ENCODE assay signal across 8 mouse cellular contexts in genomic region chr12:84175659-84176061, GRCm38 (mm10). TPM values are rescaled to one million over a fixed set of nuclear protein-coding genes. Genes with fewer than 3 reads are reported as not detected.
DNase-seq lines count a peak whose midpoint lies in the region; ATAC-seq and TF ChIP-seq lines count a peak whose summit lies in the region.

No protein-coding gene starts in this region.

- DNase-seq in G1E (ENCODE audit: low spot score): peak; percentile 97
- DNase-seq in cerebellum, adult 11-12 months: peak; percentile 85
- peak; percentile 87 for DNase-seq in heart, postnatal 4 days
- peak; percentile 74 to 82 for DNase-seq in layer of hippocampus, postnatal 10 days (ENCODE audit: low spot score in 2 of 2)
- DNase-seq in lung, postnatal 0 days (ENCODE audit: low spot score): peak; percentile 96
- DNase-seq in ovary, postnatal 10 days (ENCODE audit: low spot score): peak; percentile 66
- peak; percentile 66 to 71 for DNase-seq in thymus, postnatal 10 days (ENCODE audit: low spot score in 2 of 2)

- H3K4me2 ChIP-seq in forebrain, embryonic 16.5 days (ENCODE audit: low read length): peak overlapping the region; percentile 71
- peak overlapping the region; percentile 50 for H3K4me2 ChIP-seq in lung, postnatal 0 days (replicated peaks; ENCODE audit: low read depth, low read length)

- peaks cover 85% of the 10 kb centered on the region for H3K36me3 ChIP-seq in G1E (replicated peaks)
- 0 out of 2 replicates have a peak, but pooled peaks cover 3% of the 10 kb centered on the region for H3K36me3 ChIP-seq in forebrain, embryonic 16.5 days (ENCODE audit: control insufficient read depth, insufficient read depth)
- peaks cover 26% of the 10 kb centered on the region for H3K36me3 ChIP-seq in lung, postnatal 0 days (ENCODE audit: insufficient read depth, low read length)

- ATAC-seq in G1E (ENCODE audit: extremely low read depth, insufficient number of reproducible peaks, low FRiP score, poor library complexity, severe bottlenecking): peak; percentile 72
- peak; percentile 90 for ATAC-seq in forebrain, embryonic 16.5 days
- peak; percentile 84 for ATAC-seq in lung, postnatal 0 days

- H3K4me3 ChIP-seq in G1E (ENCODE audit: low read depth, low read length): peak overlapping the region; percentile 70
- peak overlapping the region; percentile 51 for H3K4me3 ChIP-seq in forebrain, embryonic 16.5 days (replicated peaks; ENCODE audit: low read length)
- peak overlapping the region; percentile 10 for H3K4me3 ChIP-seq in lung, postnatal 0 days (ENCODE audit: low read depth, low read length)

- WGBS in forebrain, embryonic 16.5 days: under 1% methylated on average over 20 of the region's 20 CpGs
- under 1% methylated on average over 20 of the region's 20 CpGs for WGBS in lung, postnatal 0 days

- H3K27ac ChIP-seq in forebrain, embryonic 16.5 days (ENCODE audit: low read length): peak overlapping the region; percentile 95
- H3K27ac ChIP-seq in lung, postnatal 0 days (ENCODE audit: low read length): peak overlapping the region; percentile 89

- peaks cover 97% of the 10 kb centered on the region for H3K4me1 ChIP-seq in G1E (ENCODE audit: insufficient read depth, low read depth, low read length)
- peaks cover 34% of the 10 kb centered on the region for H3K4me1 ChIP-seq in forebrain, embryonic 16.5 days (replicated peaks; ENCODE audit: control insufficient read depth, insufficient read depth, low read length)
- peaks cover 72% of the 10 kb centered on the region for H3K4me1 ChIP-seq in lung, postnatal 0 days (ENCODE audit: insufficient read depth, low read depth, low read length)

- no peaks in the 10 kb centered on the region for H3K27me3 ChIP-seq in G1E (ENCODE audit: insufficient read depth, low read length)
- no peaks in the 10 kb centered on the region for H3K27me3 ChIP-seq in forebrain, embryonic 16.5 days (replicated peaks; ENCODE audit: control insufficient read depth, insufficient read depth, low read length)
- no peaks in the 10 kb centered on the region for H3K27me3 ChIP-seq in lung, postnatal 0 days (replicated peaks; ENCODE audit: insufficient read depth, low read length)

- no peak for TF ChIP-seq CTCF in G1E (IDR thresholded peaks at IDR 0.05; ENCODE audit: low read depth, low read length)
- peak; percentile 46 for TF ChIP-seq CTCF in lung, postnatal 0 days (IDR thresholded peaks at IDR 0.05)

- no peaks in the 10 kb centered on the region for H3K9me3 ChIP-seq in G1E (replicated peaks)
- H3K9me3 ChIP-seq in forebrain, embryonic 16.5 days (ENCODE audit: control insufficient read depth, low read length): no peaks in the 10 kb centered on the region
- H3K9me3 ChIP-seq in lung, postnatal 0 days (ENCODE audit: low read length): no peaks in the 10 kb centered on the region

- TF ChIP-seq EP300 in lung, postnatal 0 days (IDR thresholded peaks at IDR 0.05): peak; percentile 80

- peak overlapping the region; percentile 78 for H3K9ac ChIP-seq in forebrain, embryonic 16.5 days (replicated peaks; ENCODE audit: low read depth, low read length)
- no peak overlapping the region for H3K9ac ChIP-seq in lung, postnatal 0 days (replicated peaks; ENCODE audit: low read depth)

RNA-seq across cellular contexts. Expression of gene Pnma1, which starts 27.4 kb away (rescaled TPM):
- 0.58 and 0.83 TPM in 2 replicates for total RNA-seq in G1E (2014; fragmentation: Nextera tagmentation)
- 0.76 and 1.5 TPM in 2 replicates for total RNA-seq in G1E (2017)
- 0.14 TPM in 2 replicates for polyA plus RNA-seq in G1E (2012)
- 5.3 and 7.2 TPM in 2 replicates for polyA plus RNA-seq in forebrain, embryonic 16.5 days (2015; fragmentation: Nextera tagmentation; extraction: Ambion mirVana)
- under 1 TPM; 0.54 to 0.62 TPM for total RNA-seq in heart, postnatal 4 days (2021)
- 1 to 10 TPM; 5.9 to 6.6 TPM for total RNA-seq in layer of hippocampus, postnatal 10 days (2021)
- 1.9 and 2.9 TPM in 2 replicates for polyA plus RNA-seq in lung, postnatal 0 days (2015; fragmentation: Nextera tagmentation; extraction: Ambion mirVana)

RNA-seq across cellular contexts. Expression of gene Elmsan1, which starts 43.0 kb away (rescaled TPM):
- 66.7 and 72.7 TPM in 2 replicates for total RNA-seq in G1E (2014; fragmentation: Nextera tagmentation)
- 21.0 and 21.4 TPM in 2 replicates for total RNA-seq in G1E (2017)
- polyA plus RNA-seq in G1E (2012): 125 and 140 TPM in 2 replicates
- polyA plus RNA-seq in forebrain, embryonic 16.5 days (2015; fragmentation: Nextera tagmentation; extraction: Ambion mirVana): 3.8 and 4.4 TPM in 2 replicates
- 10 to 100 TPM; 18.5 to 18.6 TPM for total RNA-seq in heart, postnatal 4 days (2021)
- total RNA-seq in layer of hippocampus, postnatal 10 days (2021): 10 to 100 TPM; 13.3 to 13.5 TPM
- 5.9 and 6.7 TPM in 2 replicates for polyA plus RNA-seq in lung, postnatal 0 days (2015; fragmentation: Nextera tagmentation; extraction: Ambion mirVana)

Comparison
In these comparisons a context has a peak if more than half of its experiments do, and no peak if none do; other contexts are left out.
1. Peak in every context shown above with its lines: DNase-seq, ATAC-seq, H3K4me3 ChIP-seq and H3K27ac ChIP-seq.
2. H3K4me3 ChIP-seq: peak in every context shown above with its lines; median percentile 70 in G1E; 51 in forebrain, embryonic 16.5 days; 10 in lung, postnatal 0 days.